Mouse (Mus musculus) liver, adult 2 months (tissue): Measurements from ENCODE around the gene 9230112D13Rik. TPM values are rescaled to one million over a fixed set of nuclear protein-coding genes. Genes with fewer than 3 reads are reported as not detected.

Experiments
- DNase-seq: peaks from one replicate; pipeline ENCODE4 v3.0.0-alpha.2; 2011; ENCODE audit warnings: low read depth, low spot score; ENCODE audit errors: extremely low read depth
- H3K27ac ChIP-seq: fragments of 200-500 bp; replicated peaks from 2 replicates; pipeline ENCODE4 v1.5.1; 2012; ENCODE audit warnings: low read depth, mild to moderate bottlenecking, control low read depth, inconsistent platforms, low read length; ENCODE audit not compliant: insufficient read depth
- H3K27me3 ChIP-seq: fragments of 200-500 bp; 2 replicates; pipeline ENCODE4 v1.6.1; 2012; ENCODE audit warnings: mild to moderate bottlenecking, moderate library complexity, low read length, inconsistent platforms; ENCODE audit not compliant: control insufficient read depth, insufficient read depth
- H3K36me3 ChIP-seq: fragments of 200-500 bp; 2 replicates; pipeline ENCODE4 v1.6.1; 2012; ENCODE audit warnings: low read length, inconsistent platforms; ENCODE audit not compliant: control insufficient read depth, insufficient read depth
- H3K4me1 ChIP-seq: fragments of 200-500 bp; 2 replicates; pipeline ENCODE4 v1.6.1; 2011; ENCODE audit warnings: low read length; ENCODE audit not compliant: control insufficient read depth, insufficient read depth
- H3K4me3 ChIP-seq: fragments of 200-500 bp; 2 replicates; pipeline ENCODE4 v1.5.1; 2011; ENCODE audit warnings: low read depth, mild to moderate bottlenecking, control low read depth, low read length, moderate library complexity; ENCODE audit not compliant: insufficient read depth
- H3K79me2 ChIP-seq: fragments of 200-500 bp; 2 replicates; pipeline ENCODE4 v1.6.1; 2012; ENCODE audit warnings: inconsistent platforms, mild to moderate bottlenecking, low read length, moderate library complexity; ENCODE audit not compliant: control insufficient read depth, insufficient read depth
- H3K9ac ChIP-seq: fragments of 200-500 bp; 2 replicates; pipeline ENCODE4 v1.6.1; 2012; ENCODE audit warnings: low read depth, mild to moderate bottlenecking, control low read depth, inconsistent platforms, low read length
- CTCF ChIP-seq: fragments of 200-500 bp; IDR thresholded peaks from 2 replicates; pipeline ENCODE4 v1.5.1; 2011; ENCODE audit warnings: low read depth, low read length, control low read depth
- POLR2A ChIP-seq: fragments of 200-500 bp; IDR thresholded peaks from 2 replicates; pipeline ENCODE4 v1.6.1; 2011; ENCODE audit warnings: low read length, control low read depth; ENCODE audit not compliant: insufficient read depth; ENCODE audit errors: extremely low read depth
- whole genome bisulfite sequencing: fragments of 180-500 bp; shearing (Covaris S2); methylation state at CpG from one replicate; pipeline ENCODE4 v1.1.7; 2018; 5-methylcytosine and 5-hydroxymethylcytosine counted together
- polyA plus RNA-seq: library from polyadenylated mRNA; depleted of rRNA; stranded (reverse); fragments of >200 nt; gene quantifications from 2 replicates; pipeline ENCODE4 v1.2.3, GENCODE M21; 2012
- total RNA-seq: library from RNA; depleted of rRNA; stranded (reverse); fragments of >200 nt; gene quantifications from 2 replicates; pipeline ENCODE4 v1.2.3, GENCODE M21; 2014

The 9230112D13Rik gene
- total and polyA plus RNA-seq, 2 experiments: not detected

GRCm38 (mm10) chr14:34548391-34549001 lies 25.9 kb upstream of the 9230112D13Rik start:
- peak; percentile 64 for DNase-seq
- Histone ChIP-seq H3K9ac (peak overlapping the region; percentile 86), H3K4me3 (peak overlapping the region; percentile 81), H3K79me2 (no peaks in the 10 kb centered on the region), H3K36me3 (no peaks in the 10 kb centered on the region), H3K27me3 (no peaks in the 10 kb centered on the region), H3K27ac (no peak overlapping the region), H3K4me1 (peaks cover 4% of the 10 kb centered on the region; the same call in 1 of the 2 replicates)
- WGBS: 3% methylated on average over 27 of the region's 27 CpGs
- no peak for TF ChIP-seq POLR2A
- TF ChIP-seq CTCF: no peak

GRCm38 (mm10) chr14:34544545-34544944 lies 21.9 kb upstream of the 9230112D13Rik start:
- Histone ChIP-seq H3K4me1 (peaks cover 4% of the 10 kb centered on the region; the same call in 1 of the 2 replicates), H3K9ac (no peak overlapping the region), H3K4me3 (no peak overlapping the region), H3K27ac (no peak overlapping the region), H3K36me3 (no peaks in the 10 kb centered on the region), H3K79me2 (no peaks in the 10 kb centered on the region), H3K27me3 (no peaks in the 10 kb centered on the region)
- DNase-seq: no peak
- 82% methylated on average over 2 of the region's 2 CpGs for WGBS
- no peak for TF ChIP-seq POLR2A
- no peak for TF ChIP-seq CTCF

GRCm38 (mm10) chr14:34544001-34544400 lies 21.4 kb upstream of the 9230112D13Rik start:
- Histone ChIP-seq H3K4me1 (peaks cover 4% of the 10 kb centered on the region; the same call in 1 of the 2 replicates), H3K27me3 (no peaks in the 10 kb centered on the region), H3K4me3 (no peak overlapping the region), H3K36me3 (no peaks in the 10 kb centered on the region), H3K27ac (no peak overlapping the region), H3K79me2 (no peaks in the 10 kb centered on the region), H3K9ac (no peak overlapping the region)
- no peak for TF ChIP-seq CTCF
- no peak for TF ChIP-seq POLR2A
- DNase-seq: no peak
- 95% methylated on average over 6 of the region's 6 CpGs for WGBS

GRCm38 (mm10) chr14:34543596-34543995 lies 21.0 kb upstream of the 9230112D13Rik start:
- TF ChIP-seq CTCF (no peak), POLR2A (no peak)
- 92% methylated on average over 6 of the region's 6 CpGs for WGBS
- no peaks in the 10 kb centered on the region for H3K27me3 ChIP-seq
- no peaks in the 10 kb centered on the region for H3K36me3 ChIP-seq
- H3K27ac ChIP-seq: no peak overlapping the region
- no peaks in the 10 kb centered on the region for H3K79me2 ChIP-seq
- no peak for DNase-seq
- H3K9ac ChIP-seq: no peak overlapping the region
- H3K4me3 ChIP-seq: no peak overlapping the region
- H3K4me1 ChIP-seq: peaks cover 4% of the 10 kb centered on the region; the same call in 1 of the 2 replicates

- WGBS: 67% methylated on average over 5 of the region's 5 CpGs
- no peak for DNase-seq
- H3K27ac ChIP-seq: no peak overlapping the region
- no peaks in the 10 kb centered on the region for H3K79me2 ChIP-seq
- no peak overlapping the region for H3K9ac ChIP-seq
- no peak overlapping the region for H3K4me3 ChIP-seq
- H3K36me3 ChIP-seq: no peaks in the 10 kb centered on the region
- no peaks in the 10 kb centered on the region for H3K27me3 ChIP-seq
- no peaks in the 10 kb centered on the region; the same call in 1 of the 2 replicates for H3K4me1 ChIP-seq
- TF ChIP-seq CTCF (no peak), POLR2A (no peak)
Measured at GRCm38 (mm10) chr14:34541896-34542295, 19.3 kb upstream of the 9230112D13Rik start.

- 38% methylated on average over 16 of the region's 17 CpGs for WGBS
- no peak for DNase-seq
- Histone ChIP-seq H3K27ac (no peak overlapping the region), H3K36me3 (no peaks in the 10 kb centered on the region), H3K4me1 (peaks cover 4% of the 10 kb centered on the region; the same call in 1 of the 2 replicates), H3K27me3 (no peaks in the 10 kb centered on the region), H3K79me2 (no peaks in the 10 kb centered on the region), H3K4me3 (no peak overlapping the region), H3K9ac (no peak overlapping the region)
- no peak for TF ChIP-seq POLR2A
- TF ChIP-seq CTCF: no peak
Measured at GRCm38 (mm10) chr14:34540685-34541162, 18.1 kb upstream of the 9230112D13Rik start.
